Mouse (Mus musculus) intestine, embryonic 14.5 days (tissue): ENCODE data around the gene Hpcal1. TPM values are rescaled to one million over a fixed set of nuclear protein-coding genes. Genes with fewer than 3 reads are reported as not detected.

Experiments
- ATAC-seq: fragments of 200-750 bp; cut with Nextera tagmentation; replicated peaks from 2 replicates; pipeline ENCODE4 v1.8.0; 2017; ENCODE audit warnings: low read depth, moderate number of reproducible peaks, moderate TSS enrichment, moderate library complexity; ENCODE audit not compliant: low FRiP score, low TSS enrichment
- DNase-seq: peaks from one replicate; pipeline ENCODE4 v3.0.0-alpha.2; 2018; ENCODE audit warnings: low spot score
- H3K27ac ChIP-seq: fragments of 300-500 bp; sonication (generic); 2 replicates; pipeline ENCODE4 v1.5.1; 2014; ENCODE audit warnings: low read depth, mild to moderate bottlenecking, control low read depth
- H3K27me3 ChIP-seq: fragments of 300-500 bp; sonication (generic); replicated peaks from 2 replicates; pipeline ENCODE4 v1.6.1; 2014; ENCODE audit warnings: low read length, control low read depth; ENCODE audit not compliant: control insufficient read depth, insufficient read depth
- H3K36me3 ChIP-seq: fragments of 300-500 bp; sonication (generic); 2 replicates; pipeline ENCODE4 v1.6.1; 2014; ENCODE audit warnings: low read length, control low read depth; ENCODE audit not compliant: control insufficient read depth, insufficient read depth
- H3K4me1 ChIP-seq: fragments of 300-500 bp; sonication (generic); replicated peaks from 2 replicates; pipeline ENCODE4 v1.6.1; 2014; ENCODE audit warnings: low read length, control low read depth, mixed read lengths; ENCODE audit not compliant: control insufficient read depth, insufficient read depth
- H3K4me2 ChIP-seq: fragments of 300-500 bp; sonication (generic); 2 replicates; pipeline ENCODE4 v1.6.1; 2014; ENCODE audit warnings: low read length
- H3K4me3 ChIP-seq: fragments of 300-500 bp; sonication (generic); 2 replicates; pipeline ENCODE4 v1.5.1; 2014; ENCODE audit warnings: low read depth, low read length, control low read depth, mixed read lengths
- H3K9ac ChIP-seq: fragments of 300-500 bp; sonication (generic); 2 replicates; pipeline ENCODE4 v1.6.1; 2014; ENCODE audit warnings: mild to moderate bottlenecking, low read length
- H3K9me3 ChIP-seq: fragments of 300-500 bp; sonication (generic); 2 replicates; pipeline ENCODE4 v1.6.1; 2016; ENCODE audit warnings: low read length, control low read depth; ENCODE audit not compliant: control insufficient read depth
- WGBS: fragments of 180-500 bp; shearing (Covaris S2); extraction: QIAGEN DNeasy Blood & Tissue Kit; methylation state at CpG from one replicate; pipeline ENCODE4 v1.1.7; 2014; 5-methylcytosine and 5-hydroxymethylcytosine counted together
- polyA plus RNA-seq: library from polyadenylated mRNA; unstranded; fragments of >200 nt; fragmentation: Nextera tagmentation; extraction: Ambion mirVana; gene quantifications from 2 replicates; pipeline ENCODE4 v1.2.1, GENCODE M21; 2014

Hpcal1 gene
- polyA plus RNA-seq, 1 experiment from 2014 or later = 48.6 TPM

GRCm38 (mm10) chr12:17725592-17725991 is 34.9 kb downstream of the Hpcal1 start:
- no peak for ATAC-seq
- H3K4me1 ChIP-seq = peaks cover 13% of the 10 kb centered on the region
- no peaks in the 10 kb centered on the region for H3K27me3 ChIP-seq
- DNase-seq = no peak
- no peaks in the 10 kb centered on the region for H3K36me3 ChIP-seq
- no peak overlapping the region for H3K4me3 ChIP-seq
- H3K9me3 ChIP-seq = no peaks in the 10 kb centered on the region
- H3K4me2 ChIP-seq = no peak overlapping the region
- 54% methylated on average over 6 of the region's 6 CpGs for WGBS
- no peak overlapping the region for H3K9ac ChIP-seq
- H3K27ac ChIP-seq = peak overlapping the region; percentile 30; the same call in 1 of the 2 replicates

GRCm38 (mm10) chr12:17726576-17727320 is 36.1 kb downstream of the Hpcal1 start:
- H3K27me3 ChIP-seq = no peaks in the 10 kb centered on the region
- no peaks in the 10 kb centered on the region for H3K9me3 ChIP-seq
- no peak for DNase-seq
- H3K4me3 ChIP-seq = no peak overlapping the region
- peaks cover 13% of the 10 kb centered on the region for H3K4me1 ChIP-seq
- H3K36me3 ChIP-seq = no peaks in the 10 kb centered on the region
- WGBS = 62% methylated on average over 10 of the region's 10 CpGs
- ATAC-seq = no peak
- H3K4me2 ChIP-seq = no peak overlapping the region
- H3K9ac ChIP-seq = no peak overlapping the region
- H3K27ac ChIP-seq = no peak overlapping the region

GRCm38 (mm10) chr12:17727676-17728339 is 37.2 kb downstream of the Hpcal1 start:
- WGBS = 39% methylated on average over 13 of the region's 13 CpGs
- no peaks in the 10 kb centered on the region for H3K9me3 ChIP-seq
- H3K4me1 ChIP-seq = peaks cover 21% of the 10 kb centered on the region
- ATAC-seq (no peak), DNase-seq (no peak)
- H3K4me2 ChIP-seq = peak overlapping the region; percentile 25
- no peak overlapping the region for H3K4me3 ChIP-seq
- no peaks in the 10 kb centered on the region for H3K36me3 ChIP-seq
- no peak overlapping the region for H3K9ac ChIP-seq
- H3K27ac ChIP-seq = peak overlapping the region; percentile 51; the same call in 1 of the 2 replicates
- no peaks in the 10 kb centered on the region for H3K27me3 ChIP-seq

- 89% methylated on average over 13 of the region's 13 CpGs for WGBS
These were observed 38.7 kb downstream of the Hpcal1 start for GRCm38 (mm10) chr12:17729211-17729900.

GRCm38 (mm10) chr12:17732006-17732405 is 41.4 kb downstream of the Hpcal1 start:
- Histone ChIP-seq H3K36me3 (no peaks in the 10 kb centered on the region), H3K4me1 (peaks cover 37% of the 10 kb centered on the region), H3K27me3 (no peaks in the 10 kb centered on the region), H3K4me3 (no peak overlapping the region), H3K9ac (no peak overlapping the region), H3K27ac (no peak overlapping the region), H3K9me3 (no peaks in the 10 kb centered on the region), H3K4me2 (no peak overlapping the region)
- no peak for DNase-seq
- ATAC-seq = no peak
- WGBS = 81% methylated on average over 7 of the region's 7 CpGs

More at GRCm38 (mm10) chr12:17729211-17729900, 38.7 kb downstream of the Hpcal1 start:
- Histone ChIP-seq H3K27ac (no peak overlapping the region), H3K4me2 (no peak overlapping the region), H3K4me1 (peaks cover 36% of the 10 kb centered on the region), H3K4me3 (no peak overlapping the region), H3K36me3 (no peaks in the 10 kb centered on the region), H3K9ac (no peak overlapping the region), H3K27me3 (no peaks in the 10 kb centered on the region), H3K9me3 (no peaks in the 10 kb centered on the region)
- ATAC-seq (no peak), DNase-seq (no peak)

GRCm38 (mm10) chr12:17732546-17732945 is 41.9 kb downstream of the Hpcal1 start:
- H3K9me3 ChIP-seq = no peaks in the 10 kb centered on the region
- WGBS = 77% methylated on average over 4 of the region's 4 CpGs

GRCm38 (mm10) chr12:17733114-17733904 is 42.7 kb downstream of the Hpcal1 start:
- Histone ChIP-seq H3K4me1 (peaks cover 37% of the 10 kb centered on the region), H3K36me3 (no peaks in the 10 kb centered on the region), H3K9me3 (no peaks in the 10 kb centered on the region), H3K27me3 (no peaks in the 10 kb centered on the region), H3K9ac (no peak overlapping the region), H3K4me3 (no peak overlapping the region), H3K27ac (peak overlapping the region; percentile 70), H3K4me2 (no peak overlapping the region)
- DNase-seq = peak; percentile 72
- ATAC-seq = peak; percentile 89
- 26% methylated on average over 6 of the region's 6 CpGs for WGBS

More at GRCm38 (mm10) chr12:17732546-17732945, 41.9 kb downstream of the Hpcal1 start:
- H3K4me1 ChIP-seq = peaks cover 37% of the 10 kb centered on the region
- no peak overlapping the region for H3K4me3 ChIP-seq
- no peak for DNase-seq
- no peak overlapping the region for H3K9ac ChIP-seq
- H3K27me3 ChIP-seq = no peaks in the 10 kb centered on the region
- H3K4me2 ChIP-seq = 0 out of 2 replicates have a peak overlapping the region, but pooled peaks have one; percentile 28
- no peak; the same call in 1 of the 2 replicates for ATAC-seq
- H3K27ac ChIP-seq = peak overlapping the region; percentile 70
- H3K36me3 ChIP-seq = no peaks in the 10 kb centered on the region

- peaks cover 42% of the 10 kb centered on the region for H3K4me1 ChIP-seq
- no peaks in the 10 kb centered on the region for H3K9me3 ChIP-seq
These were observed 45.7 kb downstream of the Hpcal1 start for GRCm38 (mm10) chr12:17736396-17736795.

More at GRCm38 (mm10) chr12:17736396-17736795, 45.7 kb downstream of the Hpcal1 start:
- H3K4me3 ChIP-seq = no peak overlapping the region
- H3K27me3 ChIP-seq = no peaks in the 10 kb centered on the region
- no peak for ATAC-seq
- no peaks in the 10 kb centered on the region for H3K36me3 ChIP-seq
- DNase-seq = no peak
- WGBS = 88% methylated on average over 6 of the region's 6 CpGs
- H3K9ac ChIP-seq = no peak overlapping the region
- H3K4me2 ChIP-seq = no peak overlapping the region
- no peak overlapping the region for H3K27ac ChIP-seq
